Mouse (Mus musculus) Patski (cell line): ENCODE measurements around the gene Ppib. TPM values are rescaled to one million over a fixed set of nuclear protein-coding genes. Genes with fewer than 3 reads are reported as not detected.

Experiments used
- ATAC-seq: fragments of 100-300 bp; one replicate; pipeline ENCODE4 v1.8.0; 2021
- CTCF ChIA-PET: fragments of 350-600 bp; sonication (Branson Sonifier 250); formaldehyde crosslinking; loops from one replicate; lab custom pipeline; 2022; ENCODE audit warnings: inconsistent platforms; lab: Charles Lee
- POLR2A ChIA-PET: fragments of 350-600 bp; sonication (Branson Sonifier 250); formaldehyde crosslinking; loops from one replicate; lab custom pipeline; 2022; ENCODE audit warnings: antibody characterized with exemption, inconsistent platforms; lab: Charles Lee
- DNase-seq: peaks from one replicate; pipeline ENCODE4 v3.0.0-alpha.2; 2011; ENCODE audit warnings: low read depth, low spot score
- H3K27me3 ChIP-seq: fragments of 371-371 bp; one replicate; pipeline ENCODE4 v1.5.1; 2021
- CTCF ChIP-seq: fragments of 100-300 bp; IDR thresholded peaks from one replicate; pipeline ENCODE4 v1.5.1; 2021
- in situ Hi-C: fragments of 300-500 bp; cut with MboI; formaldehyde crosslinking; loops from 3 replicates; pipeline ENCODE4 v1.11.1; 2018; ENCODE audit warnings: low pct_unique_long_range_greater_than_20kb, mixed read lengths
- polyA plus RNA-seq: library from polyadenylated mRNA; unstranded; gene quantifications from one replicate; pipeline ENCODE4 v1.2.3, GENCODE M21; 2021

Ppib gene
- polyA plus RNA-seq, 1 experiment from 2014 or later, result 715 TPM

DNA sequence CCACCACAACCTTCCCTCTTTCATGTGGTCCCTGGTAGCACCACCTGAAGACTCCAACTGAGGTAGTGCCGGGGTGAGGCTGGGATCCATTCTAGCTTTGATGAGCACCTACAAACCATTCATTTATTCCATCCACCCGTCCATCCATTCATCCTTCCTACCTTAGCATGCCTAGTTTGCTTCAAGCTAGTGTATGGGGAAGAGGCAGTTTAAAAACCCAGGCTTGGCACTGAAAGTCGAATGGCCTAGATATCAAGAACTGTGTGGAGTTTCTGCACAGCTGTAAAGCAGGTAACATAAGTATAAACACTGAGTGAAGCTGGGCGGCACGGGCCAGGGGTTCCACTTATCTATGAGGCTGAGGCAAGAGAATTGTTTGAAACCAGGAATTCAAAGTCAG lies 10.1 kb downstream of the Ppib start:
- DNase-seq (no peak), ATAC-seq (no peak)
- ChIA-PET POLR2A (no interaction called here), CTCF (no interaction called here)
- H3K27me3 ChIP-seq, result peaks cover 14% of the 10 kb centered on the region
- TF ChIP-seq CTCF, result no peak
- in situ Hi-C loops, result no loop called here

DNA sequence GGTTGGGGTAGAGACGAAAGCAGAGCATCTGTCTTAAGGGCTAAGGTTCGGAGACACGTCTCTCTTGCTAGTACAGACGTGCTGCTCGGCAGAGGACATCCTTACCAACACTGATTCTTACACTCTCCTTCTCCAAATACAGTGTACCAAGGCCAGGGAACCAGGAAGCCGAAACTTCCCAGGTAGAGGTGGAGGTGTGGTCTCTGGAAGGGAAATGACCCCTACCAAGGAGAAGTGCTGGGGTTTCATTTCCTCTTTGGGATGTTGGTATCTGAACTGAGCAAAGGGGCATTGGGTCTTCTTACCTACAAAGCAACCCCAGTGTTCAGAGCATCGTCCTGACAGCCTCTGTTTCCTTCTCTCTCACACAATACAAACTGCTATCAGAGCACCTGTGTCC lies 12.7 kb downstream of the Ppib start:
- no peak for TF ChIP-seq CTCF
- no peak for DNase-seq
- no peak for ATAC-seq
- in situ Hi-C loops, result no loop called here
- H3K27me3 ChIP-seq, result peaks cover 14% of the 10 kb centered on the region
- ChIA-PET CTCF (no interaction called here), POLR2A (no interaction called here)

DNA sequence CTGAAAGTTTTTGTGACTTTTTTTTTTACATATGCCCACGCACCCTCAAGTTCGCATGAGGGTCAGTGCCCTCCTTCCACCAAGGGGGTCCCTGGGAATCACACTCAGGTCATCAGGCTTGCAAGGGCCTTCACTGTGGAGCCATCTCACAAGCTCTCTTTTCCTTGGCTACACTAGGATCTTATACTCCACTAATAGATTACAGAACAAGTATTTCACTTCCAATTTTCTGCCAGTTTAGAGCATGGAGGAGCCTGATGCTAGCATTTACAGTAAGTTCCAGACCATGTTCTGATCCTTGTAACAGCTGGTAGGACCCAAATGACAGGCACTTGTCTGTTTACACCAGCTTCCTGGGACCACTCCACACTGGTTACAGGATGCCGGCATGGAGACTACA lies 18.1 kb downstream of the Ppib start:
- no peak for DNase-seq
- ATAC-seq, result no peak
- no peak for TF ChIP-seq CTCF
- in situ Hi-C loops, result no loop called here
- no peaks in the 10 kb centered on the region for H3K27me3 ChIP-seq
- ChIA-PET POLR2A (no interaction called here), CTCF (interaction anchor here (1.3 kb wide), 1 partner anchor 13 kb away, joined by 3 read pairs; no protein-coding TSS in a partner anchor)

DNA sequence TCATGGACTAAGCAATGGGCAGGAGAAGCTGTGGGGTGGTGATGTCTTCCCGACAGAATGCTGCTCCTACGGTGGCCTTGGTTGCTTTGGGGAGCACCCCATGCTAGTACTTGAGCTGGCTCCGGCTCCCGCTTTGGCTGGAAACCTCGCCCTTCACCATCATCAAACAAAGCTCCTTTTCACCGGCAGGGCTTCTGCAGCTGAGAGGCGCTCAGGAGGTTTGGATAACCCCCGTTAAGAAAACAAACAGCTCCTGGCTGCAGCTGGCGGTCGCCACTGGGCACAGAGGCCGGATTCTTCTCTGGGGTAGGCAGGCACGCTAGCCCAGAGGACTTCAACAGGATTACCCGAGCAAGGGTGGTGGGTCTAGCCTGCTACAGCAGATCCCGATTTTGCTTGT lies 18.5 kb downstream of the Ppib start:
- in situ Hi-C loops, result no loop called here
- no peaks in the 10 kb centered on the region for H3K27me3 ChIP-seq
- CTCF ChIA-PET, result interaction anchor here (1.3 kb wide), 1 partner anchor 13 kb away, joined by 3 read pairs; no protein-coding TSS in a partner anchor
- POLR2A ChIA-PET, result no interaction called here
- ATAC-seq (no peak), DNase-seq (no peak)
- no peak for TF ChIP-seq CTCF

DNA sequence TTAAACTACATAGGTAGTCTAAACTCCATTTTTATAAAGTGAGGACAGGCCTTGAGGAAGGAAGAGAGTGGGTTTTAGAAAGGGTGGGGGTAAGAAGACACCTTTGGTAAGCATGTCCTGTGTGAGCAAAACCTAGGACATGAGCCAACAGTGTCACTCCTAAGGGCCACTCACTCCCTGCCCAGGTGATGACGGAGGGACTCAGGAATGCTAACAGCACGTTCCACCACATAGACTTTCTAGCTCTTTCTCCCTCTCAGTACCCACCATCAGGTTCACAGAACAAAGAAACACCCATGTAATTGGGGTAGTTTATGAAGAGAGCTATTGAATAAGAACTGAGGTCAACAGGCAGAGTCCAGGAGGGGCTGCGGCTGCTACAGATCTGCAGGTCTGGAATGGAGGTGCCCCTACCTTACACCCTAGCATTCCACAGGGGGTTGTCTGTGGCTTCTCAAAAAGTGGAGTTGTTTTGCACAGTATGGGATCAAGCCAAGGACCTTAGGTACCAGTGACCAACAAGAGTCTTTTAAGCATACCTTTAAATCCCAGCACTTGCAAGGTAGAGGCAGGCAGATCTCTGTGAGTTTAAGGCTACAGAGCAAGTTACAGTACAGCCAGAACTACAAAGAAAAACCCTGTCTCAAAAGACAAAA lies 20.9 kb downstream of the Ppib start:
- in situ Hi-C loops, result no loop called here
- H3K27me3 ChIP-seq, result no peaks in the 10 kb centered on the region
- ChIA-PET CTCF (no interaction called here), POLR2A (no interaction called here)
- ATAC-seq, result no peak
- no peak for DNase-seq
- no peak for TF ChIP-seq CTCF

DNA sequence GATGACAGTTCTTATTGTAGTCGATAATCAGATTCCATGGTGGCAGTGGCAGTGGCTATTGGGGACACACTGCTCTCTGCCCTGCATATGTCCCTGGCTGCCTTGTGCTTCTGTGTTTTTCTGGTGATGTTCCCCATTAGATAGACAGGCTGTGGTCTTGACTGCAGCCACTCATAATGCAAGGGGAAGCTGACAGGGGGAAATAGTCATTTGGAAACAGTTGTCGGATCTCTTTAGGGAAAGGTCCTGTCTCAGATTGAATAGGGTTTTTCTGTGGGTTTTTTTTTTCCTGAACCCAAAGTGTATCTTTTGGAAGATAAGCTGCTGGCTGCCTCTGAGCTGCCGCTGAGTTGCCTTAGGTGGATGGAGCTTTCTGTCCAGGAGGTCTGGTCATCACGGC lies 22.0 kb downstream of the Ppib start:
- DNase-seq, result no peak
- no peak for TF ChIP-seq CTCF
- H3K27me3 ChIP-seq, result no peaks in the 10 kb centered on the region
- ChIA-PET CTCF (no interaction called here), POLR2A (no interaction called here)
- in situ Hi-C loops, result no loop called here
- no peak for ATAC-seq

DNA sequence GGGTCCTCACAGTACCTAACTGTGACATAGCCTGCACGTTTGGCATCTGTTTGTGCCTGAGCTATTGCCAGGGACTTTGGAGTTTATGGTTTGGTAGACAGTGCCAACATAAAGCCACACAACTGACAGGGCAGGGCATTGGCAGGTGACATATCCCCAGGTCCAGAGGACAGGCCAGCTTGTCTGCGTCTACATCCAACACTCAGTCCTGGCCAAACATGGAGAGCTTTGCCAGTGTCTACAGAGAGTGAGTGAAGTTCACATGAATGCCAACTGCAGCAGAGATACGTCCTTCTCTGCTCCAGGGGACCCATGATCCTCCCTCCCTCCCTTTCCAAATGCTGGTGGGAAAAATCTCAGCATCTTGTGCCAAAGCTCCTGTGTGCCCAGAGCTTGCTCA lies 24.1 kb downstream of the Ppib start:
- POLR2A ChIA-PET, result no interaction called here
- DNase-seq, result no peak
- CTCF ChIA-PET, result interaction anchor here (1.2 to 1.3 kb wide), 2 partner anchors 10 to 17 kb away, joined by 3 read pairs; no protein-coding TSS in a partner anchor
- no peaks in the 10 kb centered on the region for H3K27me3 ChIP-seq
- no peak for ATAC-seq
- no peak for TF ChIP-seq CTCF
- in situ Hi-C loops, result no loop called here

DNA sequence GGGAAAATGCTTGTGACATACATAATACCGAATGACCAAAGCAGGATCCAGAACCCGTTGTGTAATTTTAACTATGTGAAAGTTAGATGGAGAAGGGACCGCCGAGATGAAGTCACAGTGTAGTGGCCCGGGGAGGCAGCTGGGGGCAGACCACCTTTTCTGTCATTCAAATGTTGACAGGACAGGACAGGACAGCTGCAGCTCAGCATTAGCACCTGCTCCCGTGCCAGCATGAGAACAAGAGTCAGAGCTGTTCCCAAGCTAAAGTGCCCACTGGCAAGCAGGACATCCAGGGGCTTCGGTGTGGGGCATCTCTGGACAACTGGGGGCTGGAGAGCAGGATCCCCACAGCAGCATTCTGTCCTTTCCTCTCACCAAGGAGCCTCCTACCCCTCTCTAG lies 27.0 kb downstream of the Ppib start:
- ChIA-PET POLR2A (no interaction called here), CTCF (interaction anchor here (1.6 kb wide), 1 partner anchor 12 kb away, joined by 3 read pairs; no protein-coding TSS in a partner anchor)
- no peak for TF ChIP-seq CTCF
- in situ Hi-C loops, result no loop called here
- ATAC-seq (no peak), DNase-seq (no peak)
- no peaks in the 10 kb centered on the region for H3K27me3 ChIP-seq

DNA sequence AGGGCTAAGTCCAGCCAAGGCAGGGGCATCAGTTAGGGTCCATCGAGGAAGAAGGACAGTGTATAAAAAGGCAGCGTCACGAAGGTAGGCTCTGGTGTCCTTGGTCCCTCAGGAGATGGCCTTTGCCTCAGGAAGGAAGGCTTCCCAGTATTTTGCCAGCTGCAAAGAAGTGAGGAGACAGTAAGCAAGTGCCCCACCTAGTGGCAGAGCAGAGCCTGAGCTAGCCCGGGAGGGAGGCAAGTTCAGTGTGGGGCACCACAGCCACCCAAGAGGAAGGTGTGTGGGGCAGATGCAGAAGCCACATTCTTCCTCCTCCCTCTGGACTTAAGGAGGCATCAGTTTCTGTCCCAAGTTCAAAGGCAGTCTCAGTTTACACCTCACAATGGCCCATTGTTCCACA lies 28.4 kb downstream of the Ppib start:
- ATAC-seq, result no peak
- no peak for DNase-seq
- H3K27me3 ChIP-seq, result no peaks in the 10 kb centered on the region
- POLR2A ChIA-PET, result no interaction called here
- in situ Hi-C loops, result no loop called here
- CTCF ChIA-PET, result interaction anchor here (0.9 to 1.6 kb wide), 3 partner anchors 11 to 21 kb away, joined by 3 read pairs; no protein-coding TSS in a partner anchor
- TF ChIP-seq CTCF, result peak; percentile 75

DNA sequence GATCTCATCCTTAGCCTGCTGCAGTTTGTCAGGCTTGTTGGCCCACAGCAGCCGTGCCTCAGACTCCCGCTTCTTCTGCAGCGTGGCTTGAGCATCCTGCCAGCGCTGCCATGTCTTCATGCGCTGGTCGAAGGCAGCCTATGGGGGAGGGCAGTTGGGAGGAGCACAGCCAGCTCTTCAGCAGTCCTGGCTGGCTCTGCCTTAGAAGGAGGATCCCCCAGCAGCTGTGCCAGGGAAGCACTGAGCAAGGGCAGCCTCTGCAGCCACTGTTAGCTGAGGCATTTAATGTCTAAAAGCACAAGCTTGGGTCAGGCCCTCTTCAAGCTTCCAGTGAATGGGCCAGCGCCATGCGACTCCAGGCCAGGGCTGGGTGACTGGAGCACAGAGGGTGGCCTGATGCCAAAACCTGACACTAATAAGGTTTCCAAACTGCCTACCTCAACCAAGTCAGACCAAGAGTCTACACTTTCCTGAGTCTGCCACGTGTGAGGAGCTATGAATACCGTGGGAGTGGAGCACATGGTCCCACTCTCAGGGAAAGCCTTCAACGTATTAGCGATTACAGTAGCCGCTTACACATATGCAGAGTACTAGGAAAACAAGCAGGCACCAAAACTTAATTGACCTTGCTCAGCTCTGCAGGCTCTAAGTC lies 30.7 kb downstream of the Ppib start:
- ChIA-PET POLR2A (no interaction called here), CTCF (interaction anchor here (1.2 to 2.0 kb wide), 3 partner anchors 12 to 23 kb away, joined by 3 to 7 read pairs (median 7); no protein-coding TSS in a partner anchor)
- TF ChIP-seq CTCF, result no peak
- in situ Hi-C loops, result no loop called here
- DNase-seq (no peak), ATAC-seq (no peak)
- H3K27me3 ChIP-seq, result no peaks in the 10 kb centered on the region
